Mouse (Mus musculus) Muller cell, postnatal 12 days (primary cell): Measurements from ENCODE around the gene Man2a1.

Experiments
- DNase-seq: peaks from one replicate; pipeline ENCODE4 v3.0.0-alpha.2; 2015; ENCODE audit errors: inconsistent ontology term

Man2a1 gene

DNA sequence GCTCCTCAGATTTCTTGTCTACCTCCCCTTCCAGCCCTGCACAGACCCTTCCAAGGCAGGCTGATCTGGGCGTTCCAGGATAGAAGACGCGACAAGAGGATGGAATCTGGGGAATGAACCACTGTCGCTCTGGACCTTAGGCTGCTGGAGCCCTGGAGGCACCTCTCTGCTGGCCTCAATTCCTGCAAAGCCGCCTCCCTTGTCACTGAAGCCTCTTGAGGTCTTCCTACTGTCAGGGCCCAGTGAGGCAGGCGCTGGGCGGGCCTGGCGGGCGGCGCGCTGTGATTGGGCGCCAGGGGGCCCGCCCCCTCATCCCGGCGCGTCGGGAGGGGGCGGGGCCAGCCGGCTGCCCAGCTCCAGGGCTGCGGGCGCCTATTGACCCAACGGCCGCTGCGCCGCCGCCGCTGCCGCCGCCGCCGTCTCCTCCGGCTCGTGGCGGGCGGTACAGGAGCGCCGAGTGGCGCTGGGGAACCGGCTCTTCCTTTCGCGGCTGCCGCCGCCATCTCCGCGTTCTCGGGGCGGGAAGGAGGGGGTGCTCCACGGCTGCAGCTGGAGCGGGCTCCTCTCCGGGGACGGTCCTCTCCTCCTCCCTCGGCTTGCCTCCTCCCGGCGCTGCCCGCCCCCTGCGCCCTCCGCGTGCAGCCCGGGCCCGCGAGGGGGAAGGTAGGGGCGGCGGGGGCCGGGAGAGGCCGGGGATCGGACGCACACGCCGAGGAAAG is at the start of gene Man2a1:
Gene Man2a1 (plus strand): TSS at position 365 of the 719 bp plus-strand sequence.
- peak; percentile 96 for DNase-seq

DNA sequence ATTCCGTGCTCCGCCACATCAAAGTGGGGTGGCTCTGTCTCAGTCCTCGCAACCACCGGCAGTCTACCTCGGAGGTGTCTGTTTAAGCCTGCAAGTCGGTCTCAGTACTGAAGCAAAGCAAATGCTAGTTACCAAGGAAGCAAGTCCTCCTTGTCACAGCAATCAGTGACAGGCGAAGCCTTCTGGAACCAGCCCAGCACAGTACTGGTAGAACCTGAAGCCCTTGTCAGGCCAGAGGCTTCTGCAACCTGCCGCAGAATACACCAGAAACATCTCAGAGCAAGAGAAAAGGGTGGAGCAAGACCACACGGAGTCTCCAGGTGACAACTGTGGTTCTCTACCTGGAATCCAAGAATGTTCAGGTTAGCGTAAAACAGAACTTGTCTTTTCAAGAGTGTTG is 47.2 kb upstream of the Man2a1 start:
- DNase-seq = no peak

DNA sequence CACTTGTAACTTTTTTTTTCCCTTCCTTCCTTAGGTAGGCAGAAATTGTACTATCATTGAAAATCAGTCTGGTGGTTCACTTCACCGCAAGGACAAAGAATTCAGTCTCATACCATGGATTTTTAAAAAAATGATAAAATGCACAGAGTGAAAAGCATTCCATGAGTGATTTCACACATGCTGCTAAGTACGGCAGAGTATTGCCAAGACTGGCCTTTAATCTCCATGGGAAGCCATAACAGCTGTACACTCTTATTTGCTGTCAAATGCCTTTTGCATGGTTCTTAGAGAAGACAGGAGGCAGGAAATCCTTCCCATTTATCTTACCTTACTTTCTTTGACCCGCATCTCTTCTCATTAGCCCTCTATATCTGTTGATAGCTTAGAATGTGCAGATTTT is 45.6 kb upstream of the Man2a1 start:
- DNase-seq = peak; percentile 57

DNA sequence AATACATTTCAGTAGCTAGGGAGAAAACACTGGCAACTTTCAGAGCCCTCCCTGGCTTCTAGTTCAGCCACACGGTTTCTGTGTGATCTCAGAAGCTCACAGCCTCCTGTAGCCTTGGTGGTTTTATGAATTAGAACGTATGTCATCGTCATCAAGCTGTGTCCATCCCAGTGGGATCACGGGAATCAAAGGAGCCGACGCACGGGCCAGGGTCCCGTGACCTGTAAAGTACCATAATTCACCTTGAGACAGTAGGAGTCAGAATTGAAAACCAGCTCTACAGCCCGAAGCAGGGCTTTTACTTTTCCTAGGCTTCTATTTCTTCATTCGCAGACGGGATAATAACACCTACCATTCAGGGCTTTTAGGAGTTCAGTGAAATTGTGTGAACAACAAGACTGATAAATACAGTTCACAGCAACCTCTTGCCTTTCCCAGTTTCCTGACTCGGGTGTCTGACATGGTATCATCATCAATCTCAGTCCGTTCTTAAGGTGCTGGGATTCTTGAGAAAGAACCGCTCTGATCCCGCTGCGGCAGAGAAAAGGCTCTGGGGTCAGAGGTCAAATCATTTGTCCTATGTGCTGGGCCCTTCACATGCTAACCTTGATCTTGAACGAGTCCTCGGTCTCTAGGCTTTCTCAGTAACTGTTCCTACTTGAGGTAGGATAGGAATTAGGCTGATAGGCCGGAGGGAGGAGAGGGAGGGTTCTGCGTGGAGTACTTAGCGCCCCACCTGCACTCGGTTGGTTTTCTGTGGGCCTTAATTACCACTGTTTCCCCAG is 43.7 kb upstream of the Man2a1 start:
- DNase-seq = no peak

- peak; percentile 65 for DNase-seq
Measured at GRCm38 (mm10) chr17:64558994-64559540, 41.5 kb upstream of the Man2a1 start.

DNA sequence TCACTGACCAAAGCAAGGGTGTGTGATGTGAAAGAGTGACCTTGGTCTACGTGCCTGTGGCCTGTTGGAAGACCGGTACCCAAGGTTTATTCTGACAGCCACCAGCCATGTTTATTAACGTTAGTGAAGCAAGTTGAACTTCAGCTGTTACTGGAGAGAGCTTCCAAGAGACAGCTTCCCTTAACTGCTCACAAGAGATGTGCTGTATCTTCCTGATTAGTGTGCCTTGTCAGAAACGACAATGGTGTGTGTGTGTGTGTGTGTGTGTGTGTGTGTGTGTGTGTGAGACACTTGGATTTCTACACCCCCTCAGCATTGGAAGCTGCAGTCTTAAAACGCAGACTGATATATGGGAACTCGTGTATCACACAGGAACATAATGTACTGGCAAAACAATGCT is 34.1 kb upstream of the Man2a1 start:
- no peak for DNase-seq

DNA sequence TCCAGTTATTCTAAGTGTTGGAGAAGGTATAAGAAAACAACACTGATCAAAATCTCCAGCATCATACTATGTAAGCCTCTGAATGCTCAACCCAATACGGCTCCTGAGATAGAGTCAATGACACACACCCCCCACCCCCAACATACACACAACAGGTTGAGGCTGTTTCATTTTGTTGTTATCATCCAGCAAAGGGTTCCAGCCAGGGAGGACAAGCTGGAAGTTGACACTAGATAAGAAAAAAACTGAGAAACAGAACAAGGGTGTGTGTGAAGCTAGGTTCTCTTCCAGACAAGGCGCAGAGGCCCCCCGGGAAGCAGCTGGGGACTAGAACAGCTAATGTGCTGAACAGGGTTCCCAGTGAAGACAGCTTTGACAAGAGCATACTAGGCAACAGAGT is 33.0 kb upstream of the Man2a1 start:
- no peak for DNase-seq

- DNase-seq = no peak
Measured at GRCm38 (mm10) chr17:64573981-64574380, 26.6 kb upstream of the Man2a1 start.

DNA sequence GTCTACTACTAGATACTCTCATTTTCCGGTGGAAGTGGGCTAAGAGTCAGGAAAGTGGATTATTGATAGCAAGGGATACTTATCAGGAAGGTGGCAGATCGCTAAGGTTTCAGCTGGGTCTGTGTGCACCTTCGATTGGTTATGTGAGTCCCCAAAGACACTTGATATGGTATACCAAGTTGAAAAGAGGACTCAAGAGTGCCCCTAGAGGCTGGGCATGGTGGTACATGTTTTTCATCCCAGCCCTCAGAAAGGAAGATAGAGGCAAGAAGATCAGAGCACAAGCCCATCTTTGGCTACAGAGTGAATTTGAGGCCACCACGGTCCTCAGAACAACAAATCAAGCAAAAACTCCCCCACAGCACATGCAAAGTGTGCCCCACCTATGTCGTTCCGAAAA is 25.3 kb upstream of the Man2a1 start:
- DNase-seq = no peak

GRCm38 (mm10) chr17:64577485-64577884 is 23.1 kb upstream of the Man2a1 start:
- DNase-seq = no peak

- DNase-seq = no peak
Measured at GRCm38 (mm10) chr17:64578346-64578745, 22.2 kb upstream of the Man2a1 start.

- no peak for DNase-seq
Measured at GRCm38 (mm10) chr17:64579696-64580095, 20.8 kb upstream of the Man2a1 start.

DNA sequence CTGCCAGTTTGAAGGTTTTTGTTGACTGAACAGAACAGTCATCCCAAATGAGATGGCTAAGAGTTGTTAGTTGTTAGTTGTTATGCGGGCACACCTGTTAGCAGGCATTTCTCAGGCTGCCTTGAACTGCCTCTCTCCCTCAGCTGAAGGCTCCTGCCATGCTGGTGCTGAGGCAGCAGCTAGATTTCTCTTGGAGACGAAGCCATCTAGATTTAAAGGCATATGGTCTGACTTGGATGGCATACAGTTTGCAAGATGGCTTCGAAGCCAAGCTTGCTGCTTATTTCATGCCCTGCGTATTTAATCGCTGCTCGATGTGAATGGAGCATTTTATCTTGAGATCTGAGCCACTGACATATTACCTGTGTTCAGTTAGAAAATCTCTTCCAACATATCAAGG is 19.4 kb upstream of the Man2a1 start:
- no peak for DNase-seq

- no peak for DNase-seq
Measured at GRCm38 (mm10) chr17:64581962-64582361, 18.6 kb upstream of the Man2a1 start.

DNA sequence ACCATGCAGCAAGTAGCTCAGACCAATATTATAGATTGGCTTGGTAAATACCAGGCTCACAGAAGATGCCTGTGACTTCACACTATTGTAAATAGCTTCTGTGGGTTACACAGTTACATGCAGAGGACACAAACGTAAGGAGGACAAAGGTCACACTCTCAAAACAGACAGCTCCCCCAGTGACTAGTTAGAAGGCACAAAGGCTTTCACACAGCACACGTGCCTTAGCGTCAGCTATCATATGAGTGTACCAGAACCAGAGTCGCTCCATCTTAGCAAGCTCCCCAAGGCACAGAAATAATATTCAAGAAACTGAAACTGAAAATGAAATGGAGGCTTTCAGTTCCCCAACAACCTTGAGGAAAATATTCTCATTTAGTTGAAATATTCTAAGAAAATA is 10.1 kb upstream of the Man2a1 start:
- DNase-seq = no peak

DNA sequence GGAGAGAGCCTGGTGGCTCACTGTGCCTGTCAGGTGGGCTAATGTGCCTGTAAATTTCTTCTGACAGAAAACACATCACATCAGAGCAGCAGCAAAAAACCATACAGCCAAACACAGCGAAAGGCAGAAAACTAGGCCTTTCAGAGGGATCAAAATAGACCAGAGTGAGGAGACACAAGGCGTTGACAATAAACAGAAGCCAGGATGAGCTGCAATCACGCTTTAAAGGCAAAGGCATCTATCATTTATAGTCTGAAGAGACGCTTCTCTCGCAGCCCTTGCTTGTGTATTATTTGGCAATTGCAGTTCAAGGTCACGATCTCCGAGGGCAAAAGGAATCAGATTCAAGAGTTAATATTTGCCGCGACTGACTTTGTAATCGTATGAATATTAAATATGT is 9.2 kb upstream of the Man2a1 start:
- no peak for DNase-seq

- no peak for DNase-seq
Measured at GRCm38 (mm10) chr17:64592355-64592754, 8.2 kb upstream of the Man2a1 start.

DNA sequence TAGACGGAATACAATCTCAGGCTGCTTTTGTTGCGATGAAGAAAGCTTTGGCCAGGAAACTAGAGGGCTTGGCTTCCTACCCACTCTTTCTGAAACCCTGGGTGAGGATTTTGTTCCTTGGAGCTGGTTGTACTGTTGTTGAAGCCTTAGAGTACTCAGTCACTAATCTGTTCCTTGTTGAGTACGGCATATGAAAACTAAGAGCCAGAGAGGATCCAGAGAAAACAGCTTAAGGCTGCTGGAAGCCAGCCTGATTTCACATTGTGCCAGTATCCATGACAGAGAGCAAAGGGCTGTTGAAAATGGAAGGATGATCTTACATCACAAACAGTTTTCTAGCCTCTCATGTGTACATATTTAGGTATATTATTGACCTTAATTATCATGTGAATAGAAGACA is 7.7 kb upstream of the Man2a1 start:
- DNase-seq = no peak

DNA sequence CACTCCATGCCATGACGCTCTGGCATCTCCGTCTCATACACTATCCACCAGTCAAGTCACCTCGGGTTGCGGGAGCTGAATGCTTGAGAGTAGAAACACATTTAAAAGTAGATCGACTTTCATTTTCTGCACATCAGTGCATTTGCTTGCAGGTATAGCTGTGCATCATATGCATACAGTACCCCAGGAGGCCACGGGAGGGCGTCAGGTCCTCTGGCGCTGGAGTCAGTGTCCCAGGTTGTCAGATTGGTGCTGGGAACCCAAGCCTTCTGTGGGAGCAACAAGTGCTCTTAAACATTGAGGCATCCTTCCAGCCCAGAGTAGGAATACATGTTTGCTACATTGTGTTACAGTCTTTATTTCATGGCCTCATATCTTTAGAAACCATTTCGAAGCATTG is 2.8 kb upstream of the Man2a1 start:
- DNase-seq = no peak

- no peak for DNase-seq
Measured at GRCm38 (mm10) chr17:64599916-64600315, 620 bp upstream of the Man2a1 start.

DNA sequence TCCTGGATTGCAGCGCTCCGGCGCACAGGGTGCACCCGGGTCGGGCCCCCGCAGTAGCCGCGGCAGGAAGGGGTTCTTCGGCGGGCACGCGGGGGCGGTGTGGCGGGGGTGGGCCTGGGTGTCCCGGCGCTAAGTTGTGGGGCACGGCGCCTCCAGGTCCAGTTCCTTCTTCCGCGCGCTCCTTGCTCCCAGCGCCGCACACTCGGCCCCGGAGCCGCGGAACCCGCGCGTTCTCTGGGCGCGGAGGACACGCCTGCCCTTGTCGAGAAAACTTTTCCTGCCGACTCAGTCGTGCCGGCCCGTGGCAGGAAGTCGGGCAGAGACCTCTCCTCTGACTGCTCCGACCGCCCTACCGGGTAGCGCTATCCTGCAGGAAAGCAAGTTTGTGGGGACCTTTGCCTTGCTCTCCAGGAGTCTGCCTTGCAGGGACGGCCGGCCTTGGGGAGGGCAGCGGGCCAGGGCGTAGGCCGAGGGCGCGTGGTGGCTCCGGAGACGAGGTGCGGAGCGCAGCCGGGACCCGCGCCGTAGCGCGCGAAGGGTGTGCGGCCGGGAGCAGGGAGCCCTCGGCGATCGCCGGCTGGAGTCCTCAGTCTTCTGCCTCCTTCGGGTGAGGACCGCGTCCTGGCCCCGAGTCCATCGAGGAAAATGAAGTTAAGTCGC is 685 bp downstream of the Man2a1 start:
- DNase-seq = peak; percentile 69

DNA sequence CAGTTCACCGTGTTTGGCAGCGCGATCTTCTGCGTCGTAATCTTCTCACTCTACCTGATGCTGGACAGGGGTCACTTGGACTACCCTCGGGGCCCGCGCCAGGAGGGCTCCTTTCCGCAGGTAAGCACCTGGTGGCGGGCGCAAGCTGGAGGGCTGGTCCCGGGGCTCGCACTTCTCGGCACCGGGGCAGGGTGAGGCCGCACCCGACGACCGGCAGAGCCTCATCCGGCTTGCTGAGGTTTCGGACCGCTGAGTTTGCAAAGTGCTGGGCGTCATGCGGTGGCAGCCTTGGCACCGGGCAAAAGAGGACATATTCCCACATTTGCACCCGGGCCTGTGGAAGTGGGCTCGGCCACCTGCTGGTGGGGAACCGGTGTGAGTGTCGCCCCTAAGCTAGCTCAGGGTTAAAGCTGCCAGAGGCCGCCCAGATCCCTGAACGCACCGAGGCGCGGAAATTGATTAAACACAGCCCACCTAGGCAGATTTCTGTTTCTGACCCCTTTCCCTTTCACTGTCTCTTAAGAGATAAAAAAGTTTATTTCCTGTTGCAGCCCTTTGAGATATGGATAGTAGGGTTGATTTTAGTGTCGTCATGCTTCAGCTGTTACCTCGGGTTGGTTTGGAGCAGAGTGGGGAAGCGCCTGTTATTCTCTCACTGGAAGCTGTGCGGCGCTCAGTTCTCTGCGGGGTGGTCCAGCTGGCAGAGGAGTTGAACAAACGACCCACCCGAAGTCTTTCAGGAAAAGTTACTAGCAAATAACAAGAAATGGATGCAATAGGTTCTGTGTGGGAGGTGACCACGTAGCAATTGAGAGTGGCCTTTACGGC is 1.4 kb downstream of the Man2a1 start:
- peak; percentile 39 for DNase-seq
